In the genomic region with DNA sequence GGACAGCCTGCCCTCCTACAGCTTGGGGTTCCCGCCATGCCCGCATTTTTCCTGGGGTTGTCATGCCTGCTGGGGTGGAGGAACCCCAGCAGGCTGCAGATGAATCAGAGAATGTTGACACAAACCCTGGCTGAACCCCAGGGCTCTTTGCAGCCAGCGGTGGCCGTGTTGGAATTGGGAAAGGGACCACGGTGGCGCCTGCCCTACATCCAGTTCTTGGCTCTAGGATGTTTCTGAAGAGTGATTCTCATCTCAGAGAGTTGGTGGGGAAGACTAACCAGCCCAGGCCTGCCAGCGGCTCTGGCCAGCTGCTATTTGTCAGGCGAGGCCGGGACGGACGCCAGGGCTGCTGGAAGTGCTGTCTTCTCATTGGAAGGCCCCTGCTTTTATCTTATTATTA, we compare ENCODE assay signal across 9 mouse cellular contexts.
DNase-seq lines count a peak whose midpoint lies in the region; ATAC-seq and TF ChIP-seq lines count a peak whose summit lies in the region.
"Had no signal": no experiment of that assay in that cellular context is flagged by ENCODE, and none has a peak within 500 bp of the region (broad histone marks: within the 10 kb centered on the region; RNA-seq: fewer than 3 reads in every experiment).

No protein-coding gene starts in this region.

- H3K9ac ChIP-seq in limb, embryonic 15.5 days, result no peak overlapping the region
- H3K9ac ChIP-seq in kidney, postnatal 0 days (ENCODE audit: low read depth, low read length), result no peak overlapping the region
- no peak overlapping the region for H3K9ac ChIP-seq in midbrain, embryonic 15.5 days

- no peaks in the 10 kb centered on the region for H3K9me3 ChIP-seq in limb, embryonic 15.5 days
- no peaks in the 10 kb centered on the region for H3K9me3 ChIP-seq in limb, embryonic 10.5 days (replicated peaks)
- no peaks in the 10 kb centered on the region for H3K9me3 ChIP-seq in kidney, postnatal 0 days (replicated peaks; ENCODE audit: low read length)
- H3K9me3 ChIP-seq in midbrain, embryonic 15.5 days, result no peaks in the 10 kb centered on the region
- H3K9me3 ChIP-seq: megakaryocyte, embryonic 14.5 days had no signal

- TF ChIP-seq CTCF in kidney, postnatal 0 days (IDR thresholded peaks at IDR 0.05; ENCODE audit: low read depth), result no peak

- no peak overlapping the region for H3K4me3 ChIP-seq in limb, embryonic 15.5 days
- no peak overlapping the region for H3K4me3 ChIP-seq in limb, embryonic 10.5 days
- no peak overlapping the region for H3K4me3 ChIP-seq in kidney, postnatal 0 days (replicated peaks; ENCODE audit: low read depth, low read length)
- H3K4me3 ChIP-seq in midbrain, embryonic 15.5 days, result no peak overlapping the region

- DNase-seq in limb, embryonic 10.5 days (ENCODE audit: low spot score), result no peak
- DNase-seq in adrenal gland, adult 18-20 months (ENCODE audit: low spot score in 2 of 2), result peak; percentile 59 to 60
- peak; percentile 79 to 86 for DNase-seq in heart, adult 18-20 months
- DNase-seq in kidney, postnatal 0 days (ENCODE audit: low spot score), result peak; percentile 37
- DNase-seq in left cerebral cortex, adult 18-20 months (ENCODE audit: low spot score in 2 of 2), result no peak

- no peak overlapping the region for H3K4me2 ChIP-seq in limb, embryonic 15.5 days
- no peak overlapping the region for H3K4me2 ChIP-seq in kidney, postnatal 0 days (ENCODE audit: low read length)
- no peak overlapping the region for H3K4me2 ChIP-seq in midbrain, embryonic 15.5 days

- no peaks in the 10 kb centered on the region for H3K27me3 ChIP-seq in limb, embryonic 15.5 days
- no peaks in the 10 kb centered on the region for H3K27me3 ChIP-seq in limb, embryonic 10.5 days (ENCODE audit: low read depth, poor library complexity, severe bottlenecking)
- H3K27me3 ChIP-seq in kidney, postnatal 0 days (ENCODE audit: insufficient read depth, low read length), result no peaks in the 10 kb centered on the region
- no peaks in the 10 kb centered on the region for H3K27me3 ChIP-seq in midbrain, embryonic 15.5 days (replicated peaks)
- H3K27me3 ChIP-seq: megakaryocyte, embryonic 14.5 days had no signal

- 73% methylated on average over 11 of the region's 11 CpGs for WGBS in limb, embryonic 15.5 days
- 90% methylated on average over 11 of the region's 11 CpGs for WGBS in limb, embryonic 10.5 days
- 60% methylated on average over 11 of the region's 11 CpGs for WGBS in kidney, postnatal 0 days
- 83% methylated on average over 11 of the region's 11 CpGs for WGBS in midbrain, embryonic 15.5 days

- peaks cover 96% of the 10 kb centered on the region for H3K4me1 ChIP-seq in limb, embryonic 15.5 days
- peaks cover 99% of the 10 kb centered on the region for H3K4me1 ChIP-seq in limb, embryonic 10.5 days
- H3K4me1 ChIP-seq in kidney, postnatal 0 days (replicated peaks; ENCODE audit: insufficient read depth, low read length), result peaks cover 80% of the 10 kb centered on the region
- peaks cover 66% of the 10 kb centered on the region for H3K4me1 ChIP-seq in midbrain, embryonic 15.5 days

- H3K27ac ChIP-seq in limb, embryonic 15.5 days, result peak overlapping the region; percentile 47; the same call in 1 of the 2 replicates
- no peak overlapping the region for H3K27ac ChIP-seq in limb, embryonic 10.5 days
- peak overlapping the region; percentile 25; the same call in 1 of the 2 replicates for H3K27ac ChIP-seq in kidney, postnatal 0 days
- H3K27ac ChIP-seq in midbrain, embryonic 15.5 days, result no peak overlapping the region

- no peak for ATAC-seq in limb, embryonic 15.5 days (ENCODE audit: insufficient number of reproducible peaks, low FRiP score, low TSS enrichment, low read depth)
- no peak for ATAC-seq in kidney, postnatal 0 days (replicated peaks; ENCODE audit: low FRiP score, low read depth)
- ATAC-seq in erythroblast, adult 5-6 weeks (replicated peaks; ENCODE audit: low FRiP score, poor library complexity, severe bottlenecking), result no peak
- no peak for ATAC-seq in midbrain, embryonic 15.5 days (replicated peaks)

- H3K36me3 ChIP-seq in limb, embryonic 15.5 days, result 0 out of 2 replicates have a peak, but pooled peaks cover 2% of the 10 kb centered on the region
- H3K36me3 ChIP-seq in limb, embryonic 10.5 days, result peaks cover 39% of the 10 kb centered on the region
- H3K36me3 ChIP-seq in kidney, postnatal 0 days (ENCODE audit: insufficient read depth, low read length), result no peaks in the 10 kb centered on the region
- H3K36me3 ChIP-seq in midbrain, embryonic 15.5 days (replicated peaks), result no peaks in the 10 kb centered on the region

Comparison
In these comparisons a context has a peak if more than half of its experiments do, and no peak if none do; other contexts are left out.
1. H3K27ac ChIP-seq: peak in limb, embryonic 15.5 days (single experiment) and kidney, postnatal 0 days (single experiment); none in limb, embryonic 10.5 days (single experiment) and midbrain, embryonic 15.5 days (single experiment).
2. DNase-seq: peak in adrenal gland, adult 18-20 months (2 of 2), heart, adult 18-20 months (2 of 2) and kidney, postnatal 0 days (single experiment); none in limb, embryonic 10.5 days (single experiment) and left cerebral cortex, adult 18-20 months (0 of 2).